Mouse (Mus musculus): Measurements from ENCODE around the gene Adamts3. TPM values are rescaled to one million over a fixed set of nuclear protein-coding genes. Genes with fewer than 3 reads are reported as not detected.

The Adamts3 gene
- total and polyA plus RNA-seq, 3 experiments: 1.9 to 5.3 (median 4.3) TPM

- Histone ChIP-seq H3K4me1 (ENCODE audit: control insufficient read depth, insufficient read depth, low read length) (no peaks in the 10 kb centered on the region), H3K36me3 (ENCODE audit: control insufficient read depth, insufficient read depth, low read length) (no peaks in the 10 kb centered on the region), H3K27me3 (ENCODE audit: control insufficient read depth, insufficient read depth, low read length) (no peaks in the 10 kb centered on the region), H3K79me2 (replicated peaks; ENCODE audit: control insufficient read depth, insufficient read depth, low read length) (no peaks in the 10 kb centered on the region), H3K9ac (ENCODE audit: low read depth, low read length) (no peak overlapping the region), H3K4me3 (no peak overlapping the region), H3K27ac (no peak overlapping the region)
- intact Hi-C loops (cut with DNase I): no loop called here
- DNase-seq: no peak
- no peak for TF ChIP-seq EP300 (IDR thresholded peaks at IDR 0.05; ENCODE audit: insufficient read depth, low read depth, low read length)
- TF ChIP-seq CTCF (IDR thresholded peaks at IDR 0.05): no peak
- no peak for TF ChIP-seq POLR2A (IDR thresholded peaks at IDR 0.05; ENCODE audit: insufficient read depth, low read depth, low read length)
- WGBS: 53% methylated on average over 2 of the region's 2 CpGs
Observed at GRCm38 (mm10) chr5:89653862-89654261, 229.3 kb downstream of the Adamts3 start.

DNA sequence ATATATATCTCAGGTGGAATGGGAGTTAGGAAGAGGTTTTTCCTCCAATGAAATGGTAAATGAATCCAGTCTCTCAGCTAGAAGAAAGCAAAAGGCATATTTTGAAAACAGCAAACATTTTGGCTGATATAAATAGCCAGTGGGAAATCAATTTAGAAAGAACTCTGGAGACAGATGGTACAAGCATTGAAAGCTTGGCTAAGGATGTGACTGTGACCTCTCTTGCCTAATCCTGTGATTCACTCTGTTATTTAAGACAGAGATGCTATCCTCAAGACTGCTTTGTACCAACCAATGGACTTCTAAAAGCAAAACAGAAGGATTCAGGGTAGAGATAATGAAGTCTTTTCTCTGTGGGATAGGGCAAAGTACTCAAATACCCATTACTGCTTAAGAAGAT is 236.2 kb downstream of the Adamts3 start:
- H3K4me3 ChIP-seq: no peak overlapping the region
- no peak for TF ChIP-seq POLR2A (IDR thresholded peaks at IDR 0.05; ENCODE audit: insufficient read depth, low read depth, low read length)
- no peak for TF ChIP-seq EP300 (IDR thresholded peaks at IDR 0.05; ENCODE audit: insufficient read depth, low read depth, low read length)
- no peak for TF ChIP-seq CTCF (IDR thresholded peaks at IDR 0.05)
- no peaks in the 10 kb centered on the region for H3K4me1 ChIP-seq (ENCODE audit: control insufficient read depth, insufficient read depth, low read length)
- no peak for DNase-seq
- no peaks in the 10 kb centered on the region for H3K27me3 ChIP-seq (ENCODE audit: control insufficient read depth, insufficient read depth, low read length)
- intact Hi-C loops (cut with DNase I): no loop called here
- H3K27ac ChIP-seq: no peak overlapping the region
- no peaks in the 10 kb centered on the region for H3K79me2 ChIP-seq (replicated peaks; ENCODE audit: control insufficient read depth, insufficient read depth, low read length)
- no peak overlapping the region for H3K9ac ChIP-seq (ENCODE audit: low read depth, low read length)
- no peaks in the 10 kb centered on the region for H3K36me3 ChIP-seq (ENCODE audit: control insufficient read depth, insufficient read depth, low read length)

- 75% methylated on average over 2 of the region's 2 CpGs for WGBS
- no peaks in the 10 kb centered on the region for H3K4me1 ChIP-seq (ENCODE audit: control insufficient read depth, insufficient read depth, low read length)
- no peaks in the 10 kb centered on the region for H3K36me3 ChIP-seq (ENCODE audit: control insufficient read depth, insufficient read depth, low read length)
- no peak overlapping the region for H3K27ac ChIP-seq
- H3K9ac ChIP-seq (ENCODE audit: low read depth, low read length): no peak overlapping the region
- H3K79me2 ChIP-seq (replicated peaks; ENCODE audit: control insufficient read depth, insufficient read depth, low read length): no peaks in the 10 kb centered on the region
- TF ChIP-seq POLR2A (IDR thresholded peaks at IDR 0.05; ENCODE audit: insufficient read depth, low read depth, low read length): no peak
- intact Hi-C loops (cut with DNase I): no loop called here
- H3K27me3 ChIP-seq (ENCODE audit: control insufficient read depth, insufficient read depth, low read length): no peaks in the 10 kb centered on the region
- DNase-seq: no peak
- no peak overlapping the region for H3K4me3 ChIP-seq
Observed at GRCm38 (mm10) chr5:89635434-89635833, 247.7 kb downstream of the Adamts3 start.

- Histone ChIP-seq H3K27ac (no peak overlapping the region), H3K4me1 (ENCODE audit: control insufficient read depth, insufficient read depth, low read length) (no peaks in the 10 kb centered on the region), H3K27me3 (ENCODE audit: control insufficient read depth, insufficient read depth, low read length) (no peaks in the 10 kb centered on the region), H3K36me3 (ENCODE audit: control insufficient read depth, insufficient read depth, low read length) (no peaks in the 10 kb centered on the region), H3K79me2 (replicated peaks; ENCODE audit: control insufficient read depth, insufficient read depth, low read length) (no peaks in the 10 kb centered on the region), H3K4me3 (no peak overlapping the region), H3K9ac (ENCODE audit: low read depth, low read length) (no peak overlapping the region)
- DNase-seq: no peak
- intact Hi-C loops (cut with DNase I): no loop called here
- 50% methylated on average over 1 of the region's 1 CpGs for WGBS
- TF ChIP-seq POLR2A (IDR thresholded peaks at IDR 0.05; ENCODE audit: insufficient read depth, low read depth, low read length) (no peak), CTCF (IDR thresholded peaks at IDR 0.05) (no peak), EP300 (IDR thresholded peaks at IDR 0.05; ENCODE audit: insufficient read depth, low read depth, low read length) (no peak)
Observed at GRCm38 (mm10) chr5:89631599-89631998, 251.5 kb downstream of the Adamts3 start.

Measured in heart, adult 2 months (tissue).